Mouse (Mus musculus) layer of hippocampus, postnatal 10 days (tissue): ENCODE measurements around the gene Car2. TPM values are rescaled to one million over a fixed set of nuclear protein-coding genes. Genes with fewer than 3 reads are reported as not detected.

Experiments used
- DNase-seq, 2 experiments: peaks; one replicate each; pipeline ENCODE4 v3.0.0; 2021; ENCODE audit warnings: low spot score in 2 of 2
- total RNA-seq, 2 experiments: library from RNA; stranded (reverse); gene quantifications; 2 replicates each; pipeline ENCODE4 v1.2.3; 2021

Car2 gene
- total RNA-seq, 2 experiments from 2014 or later, result 62.4 to 64.3 TPM

- no peak for DNase-seq
Observed at GRCm38 (mm10) chr3:14877251-14877909, 8.7 kb upstream of the Car2 start.

- DNase-seq, result no peak
Observed at GRCm38 (mm10) chr3:14878749-14879223, 7.3 kb upstream of the Car2 start.

GRCm38 (mm10) chr3:14879293-14879692, 6.8 kb upstream of the Car2 start:
- no peak for DNase-seq

- no peak for DNase-seq
Observed at GRCm38 (mm10) chr3:14880277-14880676, 5.8 kb upstream of the Car2 start.

- DNase-seq, result no peak
Observed at GRCm38 (mm10) chr3:14882005-14882404, 4.1 kb upstream of the Car2 start.

- DNase-seq, result no peak
Observed at GRCm38 (mm10) chr3:14882756-14883155, 3.3 kb upstream of the Car2 start.

- DNase-seq, result no peak
Observed at GRCm38 (mm10) chr3:14884826-14885225, 1.2 kb upstream of the Car2 start.

- no peak for DNase-seq
Observed at GRCm38 (mm10) chr3:14887134-14887666, 1.1 kb downstream of the Car2 start.

- DNase-seq, result no peak
Observed at GRCm38 (mm10) chr3:14887686-14888295, 1.7 kb downstream of the Car2 start.

GRCm38 (mm10) chr3:14888549-14888948, 2.5 kb downstream of the Car2 start:
- no peak for DNase-seq

- no peak for DNase-seq
Observed at GRCm38 (mm10) chr3:14889085-14889484, 3.0 kb downstream of the Car2 start.

GRCm38 (mm10) chr3:14889716-14890409, 3.8 kb downstream of the Car2 start:
- DNase-seq, result peak in 1 of 2 experiments; percentile 19

- DNase-seq, result no peak
Observed at GRCm38 (mm10) chr3:14892991-14893390, 6.9 kb downstream of the Car2 start.

GRCm38 (mm10) chr3:14893700-14894099, 7.6 kb downstream of the Car2 start:
- DNase-seq, result no peak

- no peak for DNase-seq
Observed at GRCm38 (mm10) chr3:14895333-14895732, 9.3 kb downstream of the Car2 start.

- no peak for DNase-seq
Observed at GRCm38 (mm10) chr3:14897770-14898169, 11.7 kb downstream of the Car2 start.

GRCm38 (mm10) chr3:14903380-14903779, 17.3 kb downstream of the Car2 start:
- DNase-seq, result no peak

GRCm38 (mm10) chr3:14904165-14904564, 18.1 kb downstream of the Car2 start:
- DNase-seq, result no peak

- no peak for DNase-seq
Observed at GRCm38 (mm10) chr3:14907271-14907670, 21.2 kb downstream of the Car2 start.

GRCm38 (mm10) chr3:14911992-14912582, 26.0 kb downstream of the Car2 start:
- DNase-seq, result no peak

- no peak for DNase-seq
Observed at GRCm38 (mm10) chr3:14913774-14914173, 27.7 kb downstream of the Car2 start.

- no peak for DNase-seq
Observed at GRCm38 (mm10) chr3:14915355-14915754, 29.3 kb downstream of the Car2 start.
